Mouse (Mus musculus) kidney, postnatal 0 days (tissue): Measurements from ENCODE around the gene Borcs6. TPM values are rescaled to one million over a fixed set of nuclear protein-coding genes. Genes with fewer than 3 reads are reported as not detected.
A peak's percentile ranks its signal among the peaks of the same experiment; 100 is the strongest.

Experiments
- ATAC-seq: fragments of 200-750 bp; cut with Nextera tagmentation; replicated peaks from 2 replicates; pipeline ENCODE4 v1.8.0; 2017; ENCODE audit warnings: low read depth, moderate number of reproducible peaks, moderate TSS enrichment, moderate library complexity; ENCODE audit not compliant: low FRiP score
- DNase-seq: peaks from one replicate; pipeline ENCODE4 v3.0.0-alpha.2; 2016; ENCODE audit warnings: low spot score
- H3K27ac ChIP-seq: fragments of 300-500 bp; sonication (generic); 2 replicates; pipeline ENCODE4 v1.5.1; 2014; ENCODE audit warnings: mild to moderate bottlenecking
- H3K27me3 ChIP-seq: fragments of 300-500 bp; sonication (generic); 2 replicates; pipeline ENCODE4 v1.6.1; 2014; ENCODE audit warnings: low read length, mixed read lengths; ENCODE audit not compliant: insufficient read depth
- H3K36me3 ChIP-seq: fragments of 300-500 bp; sonication (generic); 2 replicates; pipeline ENCODE4 v1.6.1; 2014; ENCODE audit warnings: low read length, mixed read lengths; ENCODE audit not compliant: insufficient read depth
- H3K4me1 ChIP-seq: fragments of 300-500 bp; sonication (generic); replicated peaks from 2 replicates; pipeline ENCODE4 v1.6.1; 2014; ENCODE audit warnings: antibody characterized with exemption, low read length, mixed read lengths; ENCODE audit not compliant: insufficient read depth
- H3K4me2 ChIP-seq: fragments of 300-500 bp; sonication (generic); 2 replicates; pipeline ENCODE4 v1.6.1; 2014; ENCODE audit warnings: mild to moderate bottlenecking, low read length, moderate library complexity, mixed read lengths
- H3K4me3 ChIP-seq: fragments of 300-500 bp; sonication (generic); replicated peaks from 2 replicates; pipeline ENCODE4 v1.5.1; 2014; ENCODE audit warnings: low read depth, low read length
- H3K9ac ChIP-seq: fragments of 300-500 bp; sonication (generic); 2 replicates; pipeline ENCODE4 v1.6.1; 2014; ENCODE audit warnings: low read depth, low read length
- H3K9me3 ChIP-seq: fragments of 300-500 bp; sonication (generic); replicated peaks from 2 replicates; pipeline ENCODE4 v1.6.1; 2016; ENCODE audit warnings: low read length, inconsistent platforms, mixed read lengths
- CTCF ChIP-seq: IDR thresholded peaks from 2 replicates; pipeline ENCODE4 v1.5.1; 2016; ENCODE audit warnings: antibody characterized with exemption, low read depth, mild to moderate bottlenecking, moderate library complexity
- WGBS: fragments of 180-500 bp; shearing (Covaris S2); extraction: QIAGEN DNeasy Blood & Tissue Kit; methylation state at CpG from one replicate; pipeline ENCODE4 v1.1.7; 2014; 5-methylcytosine and 5-hydroxymethylcytosine counted together
- polyA plus RNA-seq: library from polyadenylated mRNA; unstranded; fragments of >200 nt; fragmentation: Nextera tagmentation; extraction: Ambion mirVana; gene quantifications from 2 replicates; pipeline ENCODE4 v1.2.1, GENCODE M21; 2015

The Borcs6 gene
- polyA plus RNA-seq, 1 experiment from 2014 or later, result 13.3 TPM

- TF ChIP-seq CTCF, result no peak
- DNase-seq (peak; percentile 99), ATAC-seq (peak; percentile 48)
- Histone ChIP-seq H3K36me3 (peaks cover 21% of the 10 kb centered on the region), H3K4me2 (peak overlapping the region; percentile 59), H3K27ac (peak overlapping the region; percentile 98), H3K4me3 (peak overlapping the region; percentile 58), H3K9ac (peak overlapping the region; percentile 84), H3K27me3 (no peaks in the 10 kb centered on the region), H3K9me3 (no peaks in the 10 kb centered on the region), H3K4me1 (peaks cover 20% of the 10 kb centered on the region; the same call in 1 of the 2 replicates)
- WGBS, result 3% methylated on average over 29 of the region's 29 CpGs
Observed at GRCm38 (mm10) chr11:69096987-69097900, 37.7 kb downstream of the Borcs6 start.

GRCm38 (mm10) chr11:69098039-69098761, 38.7 kb downstream of the Borcs6 start:
- no peak for TF ChIP-seq CTCF
- H3K27ac ChIP-seq, result peak overlapping the region; percentile 98
- peak overlapping the region; percentile 58 for H3K4me3 ChIP-seq
- peaks cover 28% of the 10 kb centered on the region for H3K36me3 ChIP-seq
- no peak overlapping the region; the same call in 1 of the 2 replicates for H3K9ac ChIP-seq
- DNase-seq (no peak), ATAC-seq (no peak)
- peaks cover 20% of the 10 kb centered on the region; the same call in 1 of the 2 replicates for H3K4me1 ChIP-seq
- no peaks in the 10 kb centered on the region for H3K27me3 ChIP-seq
- 15% methylated on average over 8 of the region's 8 CpGs for WGBS
- H3K9me3 ChIP-seq, result no peaks in the 10 kb centered on the region
- peak overlapping the region; percentile 59 for H3K4me2 ChIP-seq

GRCm38 (mm10) chr11:69098762-69099091, 39.2 kb downstream of the Borcs6 start:
- Histone ChIP-seq H3K9me3 (no peaks in the 10 kb centered on the region), H3K27ac (peak overlapping the region; percentile 98), H3K27me3 (no peaks in the 10 kb centered on the region), H3K4me2 (peak overlapping the region; percentile 59), H3K9ac (peak overlapping the region; percentile 58), H3K36me3 (peaks cover 33% of the 10 kb centered on the region), H3K4me1 (peaks cover 20% of the 10 kb centered on the region; the same call in 1 of the 2 replicates), H3K4me3 (peak overlapping the region; percentile 38)
- TF ChIP-seq CTCF, result 0 out of 2 replicates have a peak, but pooled peaks have one; percentile 7
- WGBS, result under 1% methylated on average over 19 of the region's 19 CpGs
- DNase-seq (peak; percentile 95), ATAC-seq (peak; percentile 6; the same call in 1 of the 2 replicates)

- H3K36me3 ChIP-seq, result peaks cover 39% of the 10 kb centered on the region
- peak overlapping the region; percentile 59 for H3K4me2 ChIP-seq
- H3K9ac ChIP-seq, result peak overlapping the region; percentile 58
- 0% methylated on average over 22 of the region's 22 CpGs for WGBS
- DNase-seq (peak; percentile 85), ATAC-seq (no peak)
- peak overlapping the region; percentile 38 for H3K4me3 ChIP-seq
- no peaks in the 10 kb centered on the region for H3K9me3 ChIP-seq
- H3K4me1 ChIP-seq, result peaks cover 20% of the 10 kb centered on the region; the same call in 1 of the 2 replicates
- TF ChIP-seq CTCF, result peak; percentile 5; the same call in 1 of the 2 replicates
- peak overlapping the region; percentile 98 for H3K27ac ChIP-seq
- no peaks in the 10 kb centered on the region for H3K27me3 ChIP-seq
Observed at GRCm38 (mm10) chr11:69099177-69099914, 39.8 kb downstream of the Borcs6 start.

- ATAC-seq, result peak; percentile 6; the same call in 1 of the 2 replicates
Observed at GRCm38 (mm10) chr11:69099915-69100345, 40.4 kb downstream of the Borcs6 start.

More at GRCm38 (mm10) chr11:69099915-69100345, 40.4 kb downstream of the Borcs6 start:
- WGBS, result under 1% methylated on average over 23 of the region's 23 CpGs
- Histone ChIP-seq H3K4me3 (peak overlapping the region; percentile 38), H3K4me1 (peaks cover 20% of the 10 kb centered on the region; the same call in 1 of the 2 replicates), H3K9ac (peak overlapping the region; percentile 58; the same call in 1 of the 2 replicates), H3K27ac (peak overlapping the region; percentile 98), H3K9me3 (no peaks in the 10 kb centered on the region), H3K27me3 (no peaks in the 10 kb centered on the region), H3K4me2 (peak overlapping the region; percentile 59), H3K36me3 (peaks cover 45% of the 10 kb centered on the region)
- DNase-seq, result peak; percentile 96
- peak; percentile 23; the same call in 1 of the 2 replicates for TF ChIP-seq CTCF
